Mouse (Mus musculus): ENCODE measurements around the gene Cd247.

DNA sequence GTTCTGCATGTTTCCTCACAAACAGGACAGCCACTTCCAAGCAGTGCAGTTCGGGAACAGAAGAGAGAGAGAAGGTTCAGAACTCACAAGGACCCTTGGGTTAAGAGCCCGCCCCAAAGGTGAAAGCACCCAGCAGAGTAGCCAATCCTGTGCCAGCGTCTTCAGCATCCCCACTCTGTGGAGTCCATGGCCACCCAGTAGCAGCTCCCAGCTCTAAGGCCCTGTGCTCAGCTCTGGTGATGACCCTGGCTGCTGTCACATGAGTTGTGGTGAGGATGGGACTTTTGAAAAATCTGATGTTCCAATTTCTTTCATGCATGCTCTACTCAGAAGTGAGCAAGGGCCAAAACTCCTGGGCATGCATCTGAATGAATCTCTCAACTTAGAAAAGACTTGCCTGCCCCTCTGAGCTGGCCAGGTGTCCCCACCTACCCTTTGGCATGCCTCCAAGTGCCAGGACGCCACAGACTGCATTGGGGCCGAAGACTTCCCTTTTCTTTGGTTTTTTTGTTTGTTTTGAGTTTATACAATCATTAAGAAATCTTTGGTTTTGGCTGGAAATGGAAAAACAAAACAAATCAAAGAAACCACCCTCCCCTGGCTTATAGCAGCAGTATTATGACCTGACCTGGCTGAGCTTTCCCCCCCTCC, 78.3 kb downstream of the Cd247 start:
- no peak for TF ChIP-seq POLR2A (IDR thresholded peaks at IDR 0.05; ENCODE audit: control insufficient read depth, low read depth, low read length)
- no peak for TF ChIP-seq CTCF (IDR thresholded peaks at IDR 0.05; ENCODE audit: control insufficient read depth, insufficient read depth, insufficient replicate concordance, low read depth, low read length)
